Mouse (Mus musculus) intestine, postnatal 0 days (tissue): ENCODE results near the gene Ptpn4. TPM values are rescaled to one million over a fixed set of nuclear protein-coding genes. Genes with fewer than 3 reads are reported as not detected.

Experiments used
- ATAC-seq: fragments of 200-750 bp; cut with Nextera tagmentation; 2 replicates; pipeline ENCODE4 v1.8.0; 2017; ENCODE audit warnings: mild to moderate bottlenecking, moderate TSS enrichment, moderate library complexity
- H3K27ac ChIP-seq: fragments of 300-500 bp; sonication (generic); 2 replicates; pipeline ENCODE4 v1.5.1; 2014; ENCODE audit warnings: mild to moderate bottlenecking, low read depth, low read length, moderate library complexity
- H3K27me3 ChIP-seq: fragments of 300-500 bp; sonication (generic); replicated peaks from 2 replicates; pipeline ENCODE4 v1.6.1; 2014; ENCODE audit warnings: low read length, mixed read lengths; ENCODE audit not compliant: control insufficient read depth, insufficient read depth
- H3K36me3 ChIP-seq: fragments of 300-500 bp; sonication (generic); 2 replicates; pipeline ENCODE4 v1.6.1; 2014; ENCODE audit warnings: mild to moderate bottlenecking, moderate library complexity; ENCODE audit not compliant: control insufficient read depth, insufficient read depth
- H3K4me1 ChIP-seq: fragments of 300-500 bp; sonication (generic); replicated peaks from 2 replicates; pipeline ENCODE4 v1.6.1; 2014; ENCODE audit warnings: antibody characterized with exemption, low read length, mixed read lengths; ENCODE audit not compliant: control insufficient read depth, insufficient read depth
- H3K4me2 ChIP-seq: fragments of 300-500 bp; sonication (generic); replicated peaks from 2 replicates; pipeline ENCODE4 v1.6.1; 2014; ENCODE audit warnings: low read depth, mild to moderate bottlenecking, moderate library complexity
- H3K4me3 ChIP-seq: fragments of 300-500 bp; sonication (generic); 2 replicates; pipeline ENCODE4 v1.5.1; 2014; ENCODE audit warnings: low read depth, low read length
- H3K9ac ChIP-seq: fragments of 300-500 bp; sonication (generic); 2 replicates; pipeline ENCODE4 v1.6.1; 2014; ENCODE audit warnings: mild to moderate bottlenecking, low read depth, low read length
- H3K9me3 ChIP-seq: fragments of 300-500 bp; sonication (generic); 2 replicates; pipeline ENCODE4 v1.6.1; 2016; ENCODE audit warnings: mixed run types; ENCODE audit not compliant: control insufficient read depth
- CTCF ChIP-seq: sonication (generic); IDR thresholded peaks from 2 replicates; pipeline ENCODE4 v1.5.1; 2016; ENCODE audit warnings: low read depth, mild to moderate bottlenecking, control low read depth, antibody characterized with exemption, moderate library complexity
- WGBS: fragments of 180-500 bp; shearing (Covaris S2); extraction: QIAGEN DNeasy Blood & Tissue Kit; methylation state at CpG from one replicate; pipeline ENCODE4 v1.1.7; 2014; 5-methylcytosine and 5-hydroxymethylcytosine counted together
- polyA plus RNA-seq: library from polyadenylated mRNA; unstranded; fragments of >200 nt; fragmentation: Nextera tagmentation; extraction: Ambion mirVana; gene quantifications from 2 replicates; pipeline ENCODE4 v1.2.1, GENCODE M21; 2015

Gene Ptpn4
- polyA plus RNA-seq, 1 experiment from 2014 or later = 2.4 TPM

DNA sequence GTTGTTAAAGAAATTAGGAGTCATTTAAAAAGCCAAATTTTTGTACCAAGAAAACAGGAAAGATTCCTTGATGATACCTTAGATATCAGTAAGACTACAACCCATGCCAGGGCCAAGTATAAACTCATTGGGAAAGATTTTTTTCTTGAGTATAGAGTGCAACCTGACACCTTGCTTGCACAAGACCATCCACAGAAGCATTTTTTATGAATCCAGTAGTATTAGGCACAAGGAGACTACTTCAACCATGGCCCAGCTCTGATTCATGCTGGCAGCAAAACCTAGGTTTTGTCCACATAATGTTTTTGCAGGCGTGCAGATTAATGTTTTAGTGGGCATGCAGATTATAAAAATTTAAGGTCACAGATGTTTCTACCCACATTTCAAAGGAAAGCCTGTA is 46.8 kb downstream of the Ptpn4 start:
- Histone ChIP-seq H3K4me2 (no peak overlapping the region), H3K9ac (no peak overlapping the region), H3K36me3 (no peaks in the 10 kb centered on the region), H3K27me3 (no peaks in the 10 kb centered on the region), H3K27ac (no peak overlapping the region), H3K4me3 (no peak overlapping the region), H3K4me1 (no peaks in the 10 kb centered on the region), H3K9me3 (no peaks in the 10 kb centered on the region)
- WGBS = 92% methylated on average over 1 of the region's 1 CpGs
- TF ChIP-seq CTCF = no peak
- ATAC-seq = no peak

DNA sequence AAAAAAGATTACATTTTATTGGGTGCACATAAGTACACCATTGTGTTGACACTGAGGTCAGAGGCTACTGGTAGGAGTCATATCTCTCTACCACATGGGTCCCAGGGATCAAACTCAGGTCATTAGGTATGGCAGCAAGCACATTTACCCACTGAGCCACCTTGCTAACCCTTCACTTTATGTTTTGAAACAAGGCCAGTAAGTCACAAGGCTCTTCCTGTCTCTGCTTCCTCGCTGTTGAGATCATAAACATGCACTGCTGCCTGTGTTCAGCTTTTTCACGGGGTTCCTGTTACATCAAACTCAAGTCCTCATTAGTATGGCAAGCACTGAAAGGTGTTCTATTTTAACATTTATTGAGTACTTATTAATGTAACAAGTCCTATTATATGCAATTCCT is 61.5 kb downstream of the Ptpn4 start:
- Histone ChIP-seq H3K4me1 (0 out of 2 replicates have a peak, but pooled peaks cover 2% of the 10 kb centered on the region), H3K9me3 (no peaks in the 10 kb centered on the region), H3K27me3 (no peaks in the 10 kb centered on the region), H3K9ac (no peak overlapping the region), H3K27ac (no peak overlapping the region), H3K4me2 (no peak overlapping the region), H3K36me3 (0 out of 2 replicates have a peak, but pooled peaks cover 4% of the 10 kb centered on the region), H3K4me3 (no peak overlapping the region)
- ATAC-seq = no peak
- 63% methylated on average over 2 of the region's 2 CpGs for WGBS
- TF ChIP-seq CTCF = no peak

DNA sequence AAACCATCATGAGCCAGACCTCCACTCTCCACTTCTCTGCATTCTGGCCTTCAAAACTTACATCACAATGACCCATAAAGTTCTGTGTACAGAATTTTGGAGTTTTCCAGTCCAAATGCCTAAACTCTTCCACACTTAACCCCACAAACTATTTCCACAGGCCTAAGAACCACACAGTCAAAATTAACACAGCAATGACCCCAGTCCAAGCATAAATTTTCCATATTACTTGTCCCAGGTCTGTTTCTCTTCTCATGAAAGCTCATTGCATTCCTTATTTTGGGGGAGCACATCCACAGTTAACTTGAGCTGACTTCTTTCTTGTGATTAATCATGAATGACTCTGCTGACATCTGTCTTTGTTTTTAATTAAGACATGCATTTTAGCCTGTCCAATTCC is 101.7 kb downstream of the Ptpn4 start:
- Histone ChIP-seq H3K4me3 (no peak overlapping the region), H3K4me1 (no peaks in the 10 kb centered on the region), H3K27me3 (no peaks in the 10 kb centered on the region), H3K4me2 (no peak overlapping the region), H3K36me3 (peaks cover 16% of the 10 kb centered on the region), H3K27ac (no peak overlapping the region), H3K9ac (no peak overlapping the region), H3K9me3 (0 out of 2 replicates have a peak, but pooled peaks cover 6% of the 10 kb centered on the region)
- TF ChIP-seq CTCF = no peak
- no peak for ATAC-seq

DNA sequence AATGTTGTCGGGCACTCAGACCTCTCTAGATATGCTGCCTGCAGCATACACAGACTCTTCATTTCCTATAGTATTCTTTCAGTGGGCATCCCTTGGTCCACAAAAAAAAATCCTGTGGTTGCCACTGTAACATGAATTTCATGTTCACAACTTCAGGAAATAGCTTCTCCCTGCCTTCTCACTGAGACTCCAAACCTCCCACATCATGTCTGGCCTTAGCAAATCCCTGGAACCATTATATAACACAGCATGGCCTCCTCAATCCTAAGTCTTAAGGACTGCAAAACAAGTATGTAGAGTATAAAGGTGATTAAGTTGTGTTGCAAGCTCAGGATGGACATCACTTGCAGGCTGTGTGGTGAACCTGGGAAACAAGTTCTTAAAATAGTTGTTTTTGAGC is 102.6 kb downstream of the Ptpn4 start:
- H3K36me3 ChIP-seq = peaks cover 7% of the 10 kb centered on the region
- ATAC-seq = no peak
- no peaks in the 10 kb centered on the region for H3K27me3 ChIP-seq
- no peaks in the 10 kb centered on the region for H3K4me1 ChIP-seq
- H3K27ac ChIP-seq = no peak overlapping the region
- TF ChIP-seq CTCF = no peak
- no peak overlapping the region for H3K4me2 ChIP-seq
- no peak overlapping the region for H3K9ac ChIP-seq
- H3K9me3 ChIP-seq = no peaks in the 10 kb centered on the region
- no peak overlapping the region for H3K4me3 ChIP-seq
- 92% methylated on average over 1 of the region's 1 CpGs for WGBS

DNA sequence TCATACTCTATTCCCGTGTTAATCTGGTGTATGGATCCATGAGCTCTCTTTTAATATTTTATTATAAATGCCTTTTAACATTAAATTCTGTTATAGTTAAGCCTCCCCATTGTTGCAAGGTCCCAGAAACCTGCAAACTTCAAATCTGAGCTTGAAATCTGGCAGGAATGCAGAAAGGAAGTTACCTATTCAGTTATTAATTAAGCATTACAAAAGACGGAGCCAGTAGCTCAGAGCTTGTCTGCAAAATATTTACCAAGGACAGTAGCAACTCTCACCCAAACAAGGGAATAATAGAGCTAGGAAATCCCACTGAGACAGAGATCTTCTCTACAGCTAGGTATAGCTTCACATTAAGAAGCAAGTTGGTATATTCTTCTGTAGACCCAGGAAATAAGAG is 106.2 kb downstream of the Ptpn4 start:
- Histone ChIP-seq H3K36me3 (no peaks in the 10 kb centered on the region), H3K4me1 (no peaks in the 10 kb centered on the region), H3K27me3 (no peaks in the 10 kb centered on the region), H3K9me3 (no peaks in the 10 kb centered on the region), H3K4me2 (no peak overlapping the region), H3K27ac (no peak overlapping the region), H3K4me3 (no peak overlapping the region), H3K9ac (no peak overlapping the region)
- ATAC-seq = no peak
- no peak for TF ChIP-seq CTCF
- WGBS = 85% methylated on average over 2 of the region's 2 CpGs

DNA sequence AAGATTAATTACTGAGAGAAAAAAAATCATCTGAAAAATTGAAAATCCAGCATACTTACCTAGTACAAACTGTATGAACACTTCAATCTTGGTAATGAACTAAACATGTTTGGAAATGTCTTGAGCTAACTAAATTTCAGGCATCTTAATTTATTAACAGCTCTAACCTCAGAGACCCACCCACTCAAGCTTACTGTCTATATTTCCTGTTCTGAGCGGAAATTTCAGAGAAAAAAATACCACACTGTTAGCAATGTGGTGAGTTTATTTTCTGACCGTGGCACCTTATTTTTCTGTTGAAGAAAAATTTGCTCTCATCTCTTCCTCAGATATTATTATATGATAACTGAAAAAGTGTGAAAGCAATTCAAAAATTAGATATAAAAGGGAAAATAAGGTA is 124.4 kb downstream of the Ptpn4 start:
- Histone ChIP-seq H3K27me3 (no peaks in the 10 kb centered on the region), H3K27ac (no peak overlapping the region), H3K4me1 (no peaks in the 10 kb centered on the region), H3K36me3 (no peaks in the 10 kb centered on the region), H3K9me3 (no peaks in the 10 kb centered on the region), H3K4me2 (no peak overlapping the region), H3K9ac (no peak overlapping the region), H3K4me3 (no peak overlapping the region)
- 80% methylated on average over 2 of the region's 2 CpGs for WGBS
- no peak for TF ChIP-seq CTCF
- ATAC-seq = no peak
